Mouse (Mus musculus) megakaryocyte, embryonic 14.5 days (primary cell): ENCODE measurements around the gene Zfp710.

Experiments used
- FLI1 ChIP-seq: IDR thresholded peaks from 2 replicates; pipeline ENCODE4 v1.6.1; 2012; ENCODE audit warnings: low read length, inconsistent platforms, mixed read lengths
- GATA1 ChIP-seq: IDR thresholded peaks from 3 replicates; pipeline ENCODE4 v1.6.1; 2012; ENCODE audit warnings: mixed read lengths, low read length, inconsistent platforms, borderline replicate concordance

DNA sequence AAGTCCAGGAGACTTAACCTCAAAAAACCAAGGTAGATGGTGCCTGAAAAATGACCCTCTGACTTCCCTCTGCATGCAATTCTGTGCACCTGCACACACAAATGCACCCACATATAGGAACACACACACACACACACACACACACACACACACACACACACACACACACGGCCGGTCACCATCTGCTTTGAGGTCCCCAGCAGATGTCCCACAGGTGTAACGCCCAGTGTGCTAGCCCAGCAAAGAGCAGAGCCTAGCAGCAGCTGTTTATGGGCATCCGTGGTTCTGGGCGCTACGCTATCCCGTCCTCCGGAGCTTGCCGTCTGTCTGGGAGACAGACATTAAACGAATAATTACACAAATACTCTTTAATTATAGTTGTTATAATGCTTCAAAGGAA is 6.9 kb downstream of the Zfp710 start:
- TF ChIP-seq GATA1 (no peak), FLI1 (no peak)
